ENCODE assay signal across 8 mouse cellular contexts in genomic region chr5:104986706-104987105, GRCm38 (mm10). TPM values are rescaled to one million over a fixed set of nuclear protein-coding genes. Genes with fewer than 3 reads are reported as not detected.
DNase-seq lines count a peak whose midpoint lies in the region; ATAC-seq and TF ChIP-seq lines count a peak whose summit lies in the region.
"Had no signal": no experiment of that assay in that cellular context is flagged by ENCODE, and none has a peak within 500 bp of the region (broad histone marks: within the 10 kb centered on the region; RNA-seq: fewer than 3 reads in every experiment).

No protein-coding gene starts in this region.

- TF ChIP-seq CTCF in kidney, postnatal 0 days (IDR thresholded peaks at IDR 0.05; ENCODE audit: low read depth) = peak; percentile 70

- ATAC-seq in kidney, postnatal 0 days (replicated peaks; ENCODE audit: low FRiP score, low read depth) = no peak

- H3K9ac ChIP-seq in kidney, postnatal 0 days (ENCODE audit: low read depth, low read length) = no peak overlapping the region
- H3K9ac ChIP-seq: lung, embryonic 15.5 days had no signal

- peak; percentile 59 for DNase-seq in kidney, postnatal 0 days (ENCODE audit: low spot score)
- no peak for DNase-seq in kidney, adult 18-20 months
- peak; percentile 89 for DNase-seq in CD4-positive, CD25-positive, alpha-beta regulatory T cell, adult 2 months (ENCODE audit: low read depth, low spot score)
- peak; percentile 50 for DNase-seq in MEL-GATA-1-ER (ENCODE audit: extremely low read depth, low read depth)
- DNase-seq in embryo, embryonic 11.5 days (ENCODE audit: low read depth, low spot score) = peak; percentile 11
- peak; percentile 74 for DNase-seq in lung, postnatal 10 days
- DNase-seq in testis, postnatal 10 days (ENCODE audit: low spot score) = no peak

- no peaks in the 10 kb centered on the region for H3K9me3 ChIP-seq in kidney, postnatal 0 days (replicated peaks; ENCODE audit: low read length)
- H3K9me3 ChIP-seq: lung, embryonic 15.5 days had no signal

- H3K36me3 ChIP-seq in kidney, postnatal 0 days (ENCODE audit: insufficient read depth, low read length) = no peaks in the 10 kb centered on the region
- H3K36me3 ChIP-seq: lung, embryonic 15.5 days had no signal

- H3K4me1 ChIP-seq in kidney, postnatal 0 days (replicated peaks; ENCODE audit: insufficient read depth, low read length) = no peaks in the 10 kb centered on the region
- H3K4me1 ChIP-seq: lung, embryonic 15.5 days had no signal

- H3K4me2 ChIP-seq in kidney, postnatal 0 days (ENCODE audit: low read length) = no peak overlapping the region
- H3K4me2 ChIP-seq: lung, embryonic 15.5 days had no signal

- H3K4me3 ChIP-seq in kidney, postnatal 0 days (replicated peaks; ENCODE audit: low read depth, low read length) = no peak overlapping the region
- H3K4me3 ChIP-seq: lung, embryonic 15.5 days had no signal

- no peak overlapping the region for H3K27ac ChIP-seq in kidney, postnatal 0 days
- H3K27ac ChIP-seq: lung, embryonic 15.5 days had no signal

- H3K27me3 ChIP-seq in kidney, postnatal 0 days (ENCODE audit: insufficient read depth, low read length) = no peaks in the 10 kb centered on the region
- H3K27me3 ChIP-seq: lung, embryonic 15.5 days had no signal

- 45% methylated on average over 1 of the region's 1 CpGs for WGBS in kidney, postnatal 0 days

RNA-seq across cellular contexts. Expression of gene Abcg3, which starts 4.2 kb away (rescaled TPM):
- 0.78 and 1.1 TPM in 2 replicates for polyA plus RNA-seq in kidney, postnatal 0 days (2015; fragmentation: Nextera tagmentation; extraction: Ambion mirVana)

Comparison
In these comparisons a context has a peak if more than half of its experiments do, and no peak if none do; other contexts are left out.
1. DNase-seq: peak in kidney, postnatal 0 days (single experiment), CD4-positive, CD25-positive, alpha-beta regulatory T cell, adult 2 months (single experiment), MEL-GATA-1-ER (single experiment), embryo, embryonic 11.5 days (single experiment) and lung, postnatal 10 days (single experiment); none in kidney, adult 18-20 months (single experiment) and testis, postnatal 10 days (single experiment).